Mouse (Mus musculus): ENCODE results near the gene Tex37.

Gene Tex37

GRCm38 (mm10) chr6:70887993-70888392 is 30.7 kb downstream of the Tex37 start:
- DNase-seq (ENCODE audit: low spot score in 2 of 2): no peak

DNA sequence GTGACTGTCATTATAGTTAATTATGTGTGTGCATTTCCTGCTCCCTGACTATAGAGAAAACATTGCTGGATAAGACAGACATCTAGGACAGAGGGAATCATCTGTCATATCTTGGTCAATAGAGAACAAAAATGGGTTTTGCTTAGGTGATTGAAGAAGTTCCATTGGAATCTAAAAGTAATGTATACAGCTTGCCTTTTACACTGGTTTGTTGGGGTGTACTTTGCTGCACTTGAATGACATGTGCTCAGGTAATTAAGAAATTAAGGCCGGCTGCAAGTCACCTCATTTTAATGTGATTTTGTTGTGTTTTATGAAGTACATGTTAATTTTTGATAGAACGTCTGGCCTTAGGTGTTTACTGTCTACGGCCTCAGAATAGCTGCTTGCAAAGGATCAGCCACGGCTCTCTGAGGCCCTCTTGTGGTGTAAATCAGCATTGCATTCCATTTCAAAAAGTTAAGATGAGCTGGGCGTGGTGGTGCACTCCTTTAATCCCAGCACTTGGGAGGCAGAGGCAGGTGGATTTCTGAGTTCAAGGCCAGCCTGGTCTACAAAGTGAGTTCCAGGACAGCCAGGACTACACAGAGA is 37.9 kb downstream of the Tex37 start:
- DNase-seq (ENCODE audit: low spot score in 2 of 2): peak; percentile 73 to 89

DNA sequence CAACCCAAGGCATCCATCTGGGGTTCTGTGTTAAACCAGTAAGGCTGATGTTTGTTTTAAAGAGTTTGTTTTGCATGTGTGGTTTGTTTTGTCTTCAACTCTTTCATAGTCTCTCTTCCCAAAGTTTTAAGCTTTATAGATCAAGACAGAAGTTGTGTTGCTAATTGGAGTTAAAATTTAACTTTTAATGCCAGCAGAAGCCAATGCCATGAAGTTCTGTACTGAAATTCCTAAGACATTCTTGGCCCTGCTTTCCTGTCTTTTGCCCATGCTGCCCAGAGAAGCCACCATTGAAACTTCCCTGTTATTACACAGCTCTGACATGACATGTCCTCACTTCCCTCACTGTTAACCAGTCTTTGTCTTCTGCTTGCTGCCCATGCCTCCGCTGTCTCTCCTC is 43.7 kb downstream of the Tex37 start:
- no peak for DNase-seq (ENCODE audit: low spot score in 2 of 2)

- DNase-seq (ENCODE audit: low spot score in 2 of 2): no peak
These were observed 44.5 kb downstream of the Tex37 start for GRCm38 (mm10) chr6:70874035-70874775.

- DNase-seq (ENCODE audit: low spot score in 2 of 2): no peak
These were observed 46.2 kb downstream of the Tex37 start for GRCm38 (mm10) chr6:70872570-70872969.

- DNase-seq (ENCODE audit: low spot score in 2 of 2): no peak
These were observed 46.6 kb downstream of the Tex37 start for GRCm38 (mm10) chr6:70872128-70872527.

GRCm38 (mm10) chr6:70871511-70871980 is 47.2 kb downstream of the Tex37 start:
- no peak for DNase-seq (ENCODE audit: low spot score in 2 of 2)

GRCm38 (mm10) chr6:70867297-70867696 is 51.4 kb downstream of the Tex37 start:
- DNase-seq (ENCODE audit: low spot score in 2 of 2): no peak

DNA sequence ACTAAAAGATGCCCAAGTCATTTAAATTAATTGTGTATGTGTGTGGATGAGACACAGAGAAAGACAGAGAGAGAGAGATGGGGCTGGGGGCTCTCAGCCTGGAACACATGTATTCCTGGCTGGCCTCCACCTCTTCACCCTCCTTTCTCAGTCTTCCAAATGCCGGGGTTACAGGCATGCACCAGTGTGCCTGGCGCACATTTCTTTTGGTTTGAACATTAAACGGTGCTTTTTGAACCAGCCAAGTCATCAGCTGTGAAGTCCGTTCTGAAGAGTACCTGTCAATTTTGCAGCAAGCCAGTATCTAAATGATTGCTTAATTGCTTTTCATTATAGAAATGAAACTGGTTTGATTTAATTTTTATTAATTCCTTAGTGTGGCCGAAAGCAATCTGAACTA is 52.0 kb downstream of the Tex37 start:
- DNase-seq (ENCODE audit: low spot score in 2 of 2): no peak

DNA sequence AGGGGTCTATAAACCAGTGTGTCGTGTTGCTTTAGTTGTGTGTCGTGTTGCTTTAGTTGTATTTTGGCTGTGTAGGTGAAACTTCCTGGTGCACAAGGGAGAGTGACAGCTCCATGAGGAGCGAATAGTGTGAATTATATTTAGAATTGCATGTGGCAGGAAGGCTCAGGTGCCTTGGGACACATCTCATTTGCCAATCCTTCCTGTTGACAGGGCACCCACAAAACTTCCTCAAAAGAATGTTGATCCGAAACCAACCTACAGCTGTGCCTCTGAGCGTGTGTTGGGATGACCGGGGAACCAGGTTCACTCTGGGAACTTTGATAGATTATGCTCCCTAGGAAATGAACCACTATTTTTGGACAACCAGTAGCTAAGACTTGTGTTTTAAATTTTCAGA is 54.4 kb downstream of the Tex37 start:
- no peak for DNase-seq (ENCODE audit: low spot score in 2 of 2)
